Mouse (Mus musculus) intestine, embryonic 14.5 days (tissue): ENCODE measurements around the gene Cela3a. TPM values are rescaled to one million over a fixed set of nuclear protein-coding genes. Genes with fewer than 3 reads are reported as not detected.

ENCODE experiments used
- ATAC-seq: fragments of 200-750 bp; cut with Nextera tagmentation; replicated peaks from 2 replicates; pipeline ENCODE4 v1.8.0; 2017; ENCODE audit warnings: low read depth, moderate number of reproducible peaks, moderate TSS enrichment, moderate library complexity; ENCODE audit not compliant: low FRiP score, low TSS enrichment
- DNase-seq: peaks from one replicate; pipeline ENCODE4 v3.0.0-alpha.2; 2018; ENCODE audit warnings: low spot score
- H3K27ac ChIP-seq: fragments of 300-500 bp; sonication (generic); 2 replicates; pipeline ENCODE4 v1.5.1; 2014; ENCODE audit warnings: low read depth, mild to moderate bottlenecking, control low read depth
- H3K27me3 ChIP-seq: fragments of 300-500 bp; sonication (generic); replicated peaks from 2 replicates; pipeline ENCODE4 v1.6.1; 2014; ENCODE audit warnings: low read length, control low read depth; ENCODE audit not compliant: control insufficient read depth, insufficient read depth
- H3K36me3 ChIP-seq: fragments of 300-500 bp; sonication (generic); 2 replicates; pipeline ENCODE4 v1.6.1; 2014; ENCODE audit warnings: low read length, control low read depth; ENCODE audit not compliant: control insufficient read depth, insufficient read depth
- H3K4me1 ChIP-seq: fragments of 300-500 bp; sonication (generic); replicated peaks from 2 replicates; pipeline ENCODE4 v1.6.1; 2014; ENCODE audit warnings: low read length, control low read depth, mixed read lengths; ENCODE audit not compliant: control insufficient read depth, insufficient read depth
- H3K4me2 ChIP-seq: fragments of 300-500 bp; sonication (generic); 2 replicates; pipeline ENCODE4 v1.6.1; 2014; ENCODE audit warnings: low read length
- H3K4me3 ChIP-seq: fragments of 300-500 bp; sonication (generic); 2 replicates; pipeline ENCODE4 v1.5.1; 2014; ENCODE audit warnings: low read depth, low read length, control low read depth, mixed read lengths
- H3K9ac ChIP-seq: fragments of 300-500 bp; sonication (generic); 2 replicates; pipeline ENCODE4 v1.6.1; 2014; ENCODE audit warnings: mild to moderate bottlenecking, low read length
- H3K9me3 ChIP-seq: fragments of 300-500 bp; sonication (generic); 2 replicates; pipeline ENCODE4 v1.6.1; 2016; ENCODE audit warnings: low read length, control low read depth; ENCODE audit not compliant: control insufficient read depth
- WGBS: fragments of 180-500 bp; shearing (Covaris S2); extraction: QIAGEN DNeasy Blood & Tissue Kit; methylation state at CpG from one replicate; pipeline ENCODE4 v1.1.7; 2014; 5-methylcytosine and 5-hydroxymethylcytosine counted together
- polyA plus RNA-seq: library from polyadenylated mRNA; unstranded; fragments of >200 nt; fragmentation: Nextera tagmentation; extraction: Ambion mirVana; gene quantifications from 2 replicates; pipeline ENCODE4 v1.2.1, GENCODE M21; 2014

Gene Cela3a
- polyA plus RNA-seq, 1 experiment from 2014 or later, result not detected

- Histone ChIP-seq H3K4me3 (no peak overlapping the region), H3K9me3 (no peaks in the 10 kb centered on the region), H3K27me3 (no peaks in the 10 kb centered on the region), H3K27ac (peak overlapping the region; percentile 71; the same call in 1 of the 2 replicates), H3K36me3 (no peaks in the 10 kb centered on the region), H3K4me2 (peak overlapping the region; percentile 22; the same call in 1 of the 2 replicates), H3K4me1 (0 out of 2 replicates have a peak, but pooled peaks cover 3% of the 10 kb centered on the region), H3K9ac (no peak overlapping the region)
- WGBS, result 34% methylated on average over 14 of the region's 16 CpGs
- no peak for DNase-seq
- ATAC-seq, result peak; percentile 77
Observed at GRCm38 (mm10) chr4:137380702-137381605, 28.6 kb downstream of the Cela3a start.

DNA sequence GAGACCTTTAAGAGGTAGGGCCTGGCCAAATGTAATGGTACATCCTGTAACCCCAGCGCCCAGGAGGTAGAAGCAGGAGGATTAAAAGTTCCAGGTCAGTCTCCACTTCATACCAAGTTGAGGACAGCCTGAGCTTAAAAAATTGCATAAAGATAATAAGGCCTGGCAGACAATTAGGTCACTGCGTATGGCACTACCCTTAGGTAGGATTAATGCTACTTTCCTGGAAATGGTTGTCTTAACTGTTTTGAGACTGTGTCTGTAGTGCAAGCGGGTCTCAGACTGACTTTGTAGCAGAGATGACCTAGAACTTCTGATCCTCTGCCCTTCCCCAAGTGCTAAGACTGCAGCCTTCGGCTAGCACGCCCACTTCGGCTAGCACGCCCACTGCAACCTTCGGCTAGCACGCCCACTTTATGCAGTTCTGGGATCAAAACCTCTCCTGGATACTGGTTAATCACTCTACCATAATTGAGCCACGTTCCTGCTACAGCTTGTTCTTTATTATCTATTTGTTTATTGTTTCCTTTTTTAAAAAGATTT lies 29.8 kb downstream of the Cela3a start:
- no peak for ATAC-seq
- Histone ChIP-seq H3K27me3 (no peaks in the 10 kb centered on the region), H3K27ac (no peak overlapping the region), H3K4me3 (no peak overlapping the region), H3K36me3 (no peaks in the 10 kb centered on the region), H3K9me3 (no peaks in the 10 kb centered on the region), H3K4me2 (no peak overlapping the region), H3K4me1 (peaks cover 6% of the 10 kb centered on the region; the same call in 1 of the 2 replicates), H3K9ac (no peak overlapping the region)
- DNase-seq, result no peak
- 88% methylated on average over 10 of the region's 10 CpGs for WGBS

DNA sequence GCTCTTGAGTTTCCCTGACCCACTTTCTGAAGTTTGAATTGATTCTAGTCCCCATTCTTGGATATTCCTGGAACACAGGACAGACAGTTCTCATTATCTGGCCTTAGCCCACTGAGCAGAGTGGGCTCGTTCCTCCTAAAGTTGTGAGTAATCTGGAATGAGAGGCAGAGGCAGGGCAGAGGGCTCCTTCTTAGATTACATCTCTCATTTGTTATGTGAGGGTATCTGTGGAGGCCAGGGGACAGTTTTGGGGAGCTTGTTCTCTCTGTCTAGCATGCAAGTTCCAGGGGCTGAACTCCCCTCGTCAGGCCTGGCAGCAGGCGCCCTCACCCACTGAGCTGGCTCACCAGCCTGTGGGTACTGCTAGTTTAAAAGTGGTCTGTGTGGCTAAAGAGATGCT lies 30.5 kb downstream of the Cela3a start:
- H3K9me3 ChIP-seq, result no peaks in the 10 kb centered on the region
- H3K4me1 ChIP-seq, result peaks cover 6% of the 10 kb centered on the region; the same call in 1 of the 2 replicates
- no peaks in the 10 kb centered on the region for H3K27me3 ChIP-seq
- H3K9ac ChIP-seq, result no peak overlapping the region
- 90% methylated on average over 3 of the region's 3 CpGs for WGBS
- H3K36me3 ChIP-seq, result no peaks in the 10 kb centered on the region
- H3K4me2 ChIP-seq, result no peak overlapping the region
- H3K4me3 ChIP-seq, result no peak overlapping the region
- ATAC-seq (no peak), DNase-seq (no peak)
- H3K27ac ChIP-seq, result no peak overlapping the region

DNA sequence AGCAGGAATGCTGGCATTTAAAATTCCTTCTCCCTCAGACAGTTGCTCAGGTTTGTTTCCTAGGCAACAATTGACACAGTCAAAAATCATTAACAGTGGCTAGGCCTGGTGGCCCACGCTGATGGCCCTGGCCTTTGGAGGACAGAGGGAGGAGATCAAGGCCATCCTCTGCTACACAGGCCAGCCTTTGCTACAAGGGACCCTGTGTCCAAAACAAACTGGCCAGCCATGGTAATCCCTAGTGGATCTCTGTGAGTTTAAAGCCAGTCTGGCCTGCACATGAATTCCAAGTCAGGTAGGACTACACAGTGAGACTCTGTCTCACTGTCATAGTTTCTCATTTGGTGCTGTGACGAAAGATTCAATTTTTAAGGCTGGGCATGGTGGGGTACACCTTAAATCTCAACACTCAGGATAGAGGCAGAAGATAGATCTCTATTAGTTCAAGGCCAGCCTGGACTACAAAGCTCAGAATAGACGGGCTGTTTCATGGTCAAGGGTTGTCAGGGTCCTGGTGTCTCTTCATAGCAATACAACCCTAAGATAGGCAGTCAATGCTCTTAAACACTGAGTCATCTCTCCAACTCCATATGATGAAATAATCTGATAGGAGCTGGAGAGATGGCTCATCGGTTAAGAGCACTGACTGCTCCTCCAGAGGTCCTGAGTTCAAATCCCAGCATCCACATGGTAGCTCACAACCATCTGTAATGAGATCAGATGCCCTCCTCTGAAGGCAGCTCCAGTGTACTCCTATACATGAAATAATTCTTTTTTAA lies 31.9 kb downstream of the Cela3a start:
- no peak for ATAC-seq
- Histone ChIP-seq H3K27ac (no peak overlapping the region), H3K4me3 (no peak overlapping the region), H3K4me2 (no peak overlapping the region), H3K9me3 (no peaks in the 10 kb centered on the region), H3K9ac (no peak overlapping the region), H3K4me1 (peaks cover 12% of the 10 kb centered on the region; the same call in 1 of the 2 replicates), H3K27me3 (no peaks in the 10 kb centered on the region), H3K36me3 (no peaks in the 10 kb centered on the region)
- no peak for DNase-seq
- 86% methylated on average over 4 of the region's 4 CpGs for WGBS

GRCm38 (mm10) chr4:137376778-137377177 lies 32.8 kb downstream of the Cela3a start:
- Histone ChIP-seq H3K9ac (no peak overlapping the region), H3K27me3 (no peaks in the 10 kb centered on the region), H3K9me3 (no peaks in the 10 kb centered on the region), H3K4me1 (peaks cover 12% of the 10 kb centered on the region; the same call in 1 of the 2 replicates), H3K36me3 (no peaks in the 10 kb centered on the region), H3K27ac (no peak overlapping the region), H3K4me2 (no peak overlapping the region), H3K4me3 (no peak overlapping the region)
- no peak for ATAC-seq
- DNase-seq, result no peak
- 55% methylated on average over 2 of the region's 2 CpGs for WGBS

DNA sequence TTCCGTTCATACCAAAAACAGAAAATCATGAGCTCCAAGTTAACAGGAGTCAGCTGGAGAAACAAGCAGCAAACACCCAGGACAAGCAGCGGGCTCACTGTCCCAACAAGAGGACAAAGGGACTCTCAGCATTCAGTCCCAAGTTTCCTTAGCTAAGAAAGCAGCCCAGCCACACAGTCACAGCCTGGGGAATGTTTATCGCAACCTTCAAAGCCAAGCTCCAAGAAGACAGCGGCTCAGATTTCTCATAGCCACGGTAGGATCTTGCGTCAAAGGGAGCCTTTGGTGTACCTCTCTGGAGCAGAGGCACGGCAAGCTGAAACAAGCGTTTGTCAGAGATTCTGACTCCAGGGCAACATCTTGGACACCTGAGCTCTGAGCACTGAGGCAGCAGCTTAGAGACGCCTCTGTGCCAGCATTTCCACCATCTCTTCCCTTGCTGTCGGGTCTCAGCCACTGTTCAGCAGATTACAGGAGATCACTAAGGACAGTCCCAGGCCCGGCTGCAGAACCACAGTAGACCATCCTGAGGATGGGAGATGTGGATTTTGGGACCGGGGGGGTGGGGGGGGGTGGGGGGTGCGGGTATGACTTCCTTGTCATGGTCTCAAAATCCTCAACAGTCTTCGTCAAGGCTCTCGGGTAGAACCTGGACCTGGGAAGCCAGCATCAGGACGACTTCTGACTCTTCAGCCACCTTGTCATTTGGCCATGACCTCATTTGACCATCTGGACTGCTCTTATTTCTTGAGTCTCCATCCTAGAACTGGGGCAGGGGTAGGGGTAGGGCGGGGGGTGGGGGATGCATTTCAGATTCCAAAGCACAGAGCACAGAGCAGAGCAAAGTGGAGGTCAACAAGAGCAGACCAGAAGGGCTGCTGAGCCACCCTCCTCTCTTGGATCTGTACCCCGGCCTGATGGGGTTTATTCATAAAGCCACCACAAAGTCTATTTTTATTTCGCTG lies 34.0 kb downstream of the Cela3a start:
- ATAC-seq, result no peak
- Histone ChIP-seq H3K36me3 (no peaks in the 10 kb centered on the region), H3K27ac (no peak overlapping the region), H3K4me1 (peaks cover 9% of the 10 kb centered on the region; the same call in 1 of the 2 replicates), H3K9ac (no peak overlapping the region), H3K27me3 (no peaks in the 10 kb centered on the region), H3K4me2 (no peak overlapping the region), H3K9me3 (no peaks in the 10 kb centered on the region), H3K4me3 (no peak overlapping the region)
- DNase-seq, result no peak
- WGBS, result 38% methylated on average over 18 of the region's 19 CpGs

- Histone ChIP-seq H3K4me2 (no peak overlapping the region), H3K27ac (no peak overlapping the region), H3K36me3 (no peaks in the 10 kb centered on the region), H3K4me3 (no peak overlapping the region), H3K27me3 (no peaks in the 10 kb centered on the region), H3K9ac (no peak overlapping the region), H3K4me1 (peaks cover 19% of the 10 kb centered on the region), H3K9me3 (no peaks in the 10 kb centered on the region)
- no peak for DNase-seq
- 66% methylated on average over 6 of the region's 6 CpGs for WGBS
- ATAC-seq, result no peak
Observed at GRCm38 (mm10) chr4:137373711-137374110, 35.9 kb downstream of the Cela3a start.
